Mouse (Mus musculus) small intestine, adult 2 months (tissue): ENCODE data around the gene Umod.

ENCODE experiments used
- CTCF ChIP-seq: fragments of 200-500 bp; IDR thresholded peaks from 2 replicates; pipeline ENCODE4 v1.5.1; 2012; ENCODE audit warnings: low read depth, mild to moderate bottlenecking, control low read depth, inconsistent platforms, low read length, moderate library complexity, mixed read lengths; ENCODE audit not compliant: insufficient replicate concordance, insufficient read length; ENCODE audit errors: extremely low read depth
- POLR2A ChIP-seq: fragments of 200-500 bp; IDR thresholded peaks from 2 replicates; pipeline ENCODE4 v1.6.1; 2012; ENCODE audit warnings: low read depth, mild to moderate bottlenecking, control low read depth, inconsistent platforms, low read length, moderate library complexity

DNA sequence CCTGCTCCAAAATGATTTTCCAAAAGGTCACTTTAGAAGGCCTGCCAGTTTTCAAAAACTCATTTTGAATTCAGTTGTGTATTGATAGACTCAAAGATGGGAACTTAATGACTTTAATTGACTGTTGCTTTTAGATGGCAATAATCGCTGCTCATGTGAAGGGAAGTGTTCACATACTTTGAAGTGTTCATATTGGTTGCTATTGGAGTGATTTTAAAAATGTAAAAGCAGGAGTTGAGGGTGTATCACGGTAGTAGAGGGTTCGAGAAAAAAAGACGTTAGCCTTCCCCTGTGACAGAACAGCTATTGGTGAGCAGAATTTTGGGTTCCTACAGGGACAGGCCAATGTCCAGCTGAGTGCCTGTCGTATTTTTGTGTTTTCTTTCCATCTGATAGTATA, 40.1 kb upstream of the Umod start, which contains the start of gene Acsm5:
- TF ChIP-seq CTCF (no peak), POLR2A (no peak)
